Mouse (Mus musculus) right cerebral cortex, adult 2 months (tissue): ENCODE data around the gene Syt3.
A peak's percentile ranks its signal among the peaks of the same experiment; 100 is the strongest.

ENCODE experiments used
- DNase-seq, 2 experiments: peaks; one replicate each; pipeline ENCODE4 v3.0.0; 2021 to 2022; ENCODE audit warnings: low spot score in 2 of 2

The Syt3 gene

GRCm38 (mm10) chr7:44444886-44445527 lies 61.1 kb downstream of the Syt3 start:
- peak in 1 of 2 experiments; percentile 43 for DNase-seq

GRCm38 (mm10) chr7:44445528-44445923 lies 61.6 kb downstream of the Syt3 start:
- peak in 1 of 2 experiments; percentile 49 for DNase-seq

- no peak for DNase-seq
Measured at GRCm38 (mm10) chr7:44446070-44446855, 62.4 kb downstream of the Syt3 start.
